Mouse (Mus musculus) adrenal gland (tissue): ENCODE data around the gene Dmgdh.

Experiments
- intact Hi-C: fragments of 180-260 bp; cut with DNase I; formaldehyde crosslinking; loops from one replicate; pipeline ENCODE4 v1.15.1; 2025
- microRNA-seq, 2 experiments: library from miRNA; unstranded; fragments of <30 nt; microRNA quantifications; one replicate each; pipeline ENCODE4; 2019

Gene Dmgdh

DNA sequence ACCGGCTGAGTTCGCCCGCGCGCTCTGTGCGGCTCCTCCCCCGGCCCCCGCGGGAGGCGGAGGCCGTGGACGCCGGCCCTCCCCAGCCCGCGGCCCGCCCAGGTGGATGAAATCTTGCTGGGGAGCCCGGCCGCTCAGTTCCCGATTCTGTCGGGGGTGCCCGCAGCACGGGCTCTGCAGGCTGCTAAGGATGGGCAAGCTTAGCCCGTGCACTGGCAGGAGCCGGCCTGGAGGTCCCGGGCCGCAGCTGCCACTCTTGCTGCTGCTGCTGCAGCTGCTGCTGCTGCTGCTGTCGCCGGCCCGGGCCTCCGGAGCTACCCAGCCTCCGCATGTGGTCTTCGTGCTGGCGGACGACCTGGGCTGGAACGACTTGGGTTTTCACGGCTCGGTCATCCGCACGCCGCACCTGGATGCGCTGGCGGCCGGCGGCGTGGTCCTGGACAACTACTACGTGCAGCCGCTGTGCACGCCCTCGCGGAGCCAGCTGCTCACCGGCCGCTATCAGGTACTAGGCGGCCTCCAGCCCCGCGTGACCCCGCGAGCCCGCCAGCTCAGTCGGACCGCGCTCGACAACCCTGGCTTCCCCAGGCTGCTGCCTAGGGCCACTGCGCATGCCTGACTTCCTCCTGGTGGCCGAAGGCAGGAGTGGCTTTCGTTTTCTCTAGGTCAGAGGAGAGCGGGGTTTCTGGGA, 97.5 kb downstream of the Dmgdh start, which contains the start of gene Arsb:
Gene Arsb, plus strand, starts transcription at position 43 of the 691 bp plus-strand sequence.
- intact Hi-C loops: no loop called here

DNA sequence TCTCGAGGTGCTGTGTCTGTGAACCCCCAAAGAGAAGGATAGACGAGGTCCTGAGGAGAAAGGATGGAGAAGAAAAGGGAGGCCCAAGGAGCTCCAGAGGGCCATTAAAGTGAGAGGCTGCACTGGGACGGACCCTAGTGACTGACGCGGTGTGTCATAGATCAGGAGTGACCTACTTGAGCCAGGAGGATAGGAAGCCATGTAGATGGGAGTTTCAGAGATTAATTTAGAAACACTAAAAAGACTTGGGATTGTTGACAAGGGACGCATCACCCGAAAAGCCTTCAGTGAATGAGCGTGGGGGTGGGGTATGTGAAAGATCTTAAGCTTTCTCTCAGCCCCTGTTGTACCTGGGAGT, 98.0 kb downstream of the Dmgdh start:
- intact Hi-C loops: no loop called here

DNA sequence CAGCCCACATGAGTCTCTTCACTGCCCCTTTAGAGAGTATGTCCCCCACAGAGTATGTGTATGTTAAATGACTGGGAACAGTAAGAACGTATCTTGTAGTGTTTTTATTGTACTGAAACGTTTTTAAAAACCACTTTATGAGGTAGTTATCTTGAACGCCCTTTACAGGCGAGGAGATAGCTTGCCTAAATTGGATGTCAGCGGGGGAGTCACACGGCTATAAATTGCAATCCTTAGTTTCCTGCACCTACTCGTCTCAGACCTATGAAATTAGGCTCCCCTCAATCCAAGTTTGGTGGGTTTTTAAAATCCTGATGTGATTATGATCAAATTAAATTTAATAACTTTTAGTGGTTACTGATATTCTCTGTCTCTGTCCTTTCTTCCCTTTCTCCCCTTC, 98.6 kb downstream of the Dmgdh start:
- intact Hi-C loops: no loop called here

DNA sequence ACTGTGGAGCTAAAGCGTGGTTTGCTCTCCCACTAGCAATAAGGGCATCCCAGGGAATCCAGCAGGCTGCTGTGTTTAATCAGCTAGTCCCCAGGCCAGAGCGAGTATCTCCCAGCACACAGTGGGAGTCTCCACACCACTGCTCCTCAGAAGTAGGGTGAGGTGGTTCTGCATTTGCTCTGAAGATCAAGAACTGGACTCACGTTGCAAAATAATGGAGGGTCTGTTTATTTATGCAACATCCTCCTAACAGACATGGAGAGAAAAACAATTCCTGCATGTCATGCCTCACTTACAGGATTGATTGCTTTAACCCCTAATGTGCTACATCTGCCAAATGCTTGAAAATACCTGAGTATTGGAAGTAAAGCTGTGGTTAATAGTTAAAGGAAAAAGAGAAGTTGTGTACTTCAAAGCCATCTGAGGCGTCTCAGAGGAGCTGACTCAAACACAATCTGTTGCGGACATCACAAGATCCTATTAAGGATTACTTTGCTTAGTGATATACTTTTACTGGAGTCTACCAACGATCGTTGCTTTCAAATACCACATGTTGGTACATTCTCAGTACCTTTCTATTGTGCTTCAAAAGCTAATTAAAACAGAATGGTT, 99.6 kb downstream of the Dmgdh start:
- intact Hi-C loops: no loop called here

DNA sequence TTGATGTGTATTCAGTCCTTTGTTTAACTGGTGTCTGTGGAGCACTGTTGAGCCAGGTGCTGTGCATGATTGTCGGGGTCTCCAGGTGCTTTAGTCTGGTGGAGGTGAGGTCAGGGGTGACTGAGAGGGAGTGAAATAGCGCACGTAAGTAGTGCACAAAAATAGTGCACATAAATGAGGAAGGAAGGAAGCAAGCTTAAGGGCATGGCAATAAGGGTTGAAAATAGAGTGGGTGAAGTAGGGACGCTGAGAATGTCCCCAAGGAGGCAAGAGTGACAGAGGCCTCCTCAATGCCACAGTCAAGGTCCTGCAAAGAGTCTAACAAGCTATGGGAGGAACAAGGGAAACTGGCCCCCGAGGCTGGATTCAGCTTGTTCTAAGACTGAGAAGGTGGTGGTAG, 108.6 kb downstream of the Dmgdh start:
- intact Hi-C loops: no loop called here

DNA sequence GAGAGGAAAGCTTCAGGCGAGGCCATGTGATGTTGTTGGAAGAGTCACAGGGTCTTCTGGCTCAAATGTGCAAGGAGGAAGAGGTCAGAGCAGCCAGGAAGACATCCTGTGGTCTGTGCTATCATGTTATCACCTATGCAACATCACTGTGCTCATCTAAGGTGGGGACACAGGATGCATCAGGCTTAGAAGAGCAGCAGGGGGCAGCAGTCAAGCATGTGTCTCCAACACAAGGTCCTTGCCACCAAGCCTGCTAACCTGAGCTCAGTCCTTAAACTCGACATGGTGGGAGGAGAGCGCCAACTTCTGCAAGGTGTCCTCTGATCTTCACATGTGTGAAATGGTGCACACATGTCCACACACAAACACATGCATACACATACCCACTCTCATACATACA, 111.1 kb downstream of the Dmgdh start:
- intact Hi-C loops: no loop called here

DNA sequence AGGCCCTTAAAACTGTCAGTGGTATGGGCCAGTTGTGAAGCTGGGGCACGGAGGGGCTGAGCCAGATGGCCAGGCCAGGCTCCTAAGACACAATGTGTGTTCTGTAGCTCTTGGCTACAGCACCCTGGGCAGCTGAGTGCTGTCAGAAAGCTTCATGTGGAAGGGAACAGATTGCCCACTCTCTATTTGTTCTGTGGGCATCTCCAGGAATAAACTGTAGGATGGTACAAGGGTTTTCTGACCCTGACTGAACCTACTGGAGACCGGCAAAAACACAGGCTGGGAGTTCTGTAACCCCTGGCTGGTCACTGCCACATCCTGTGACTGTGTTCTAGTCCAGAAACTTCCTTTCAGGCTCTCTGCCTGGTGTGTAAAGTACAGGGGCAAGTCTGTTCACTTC, 111.8 kb downstream of the Dmgdh start:
- intact Hi-C loops: no loop called here

DNA sequence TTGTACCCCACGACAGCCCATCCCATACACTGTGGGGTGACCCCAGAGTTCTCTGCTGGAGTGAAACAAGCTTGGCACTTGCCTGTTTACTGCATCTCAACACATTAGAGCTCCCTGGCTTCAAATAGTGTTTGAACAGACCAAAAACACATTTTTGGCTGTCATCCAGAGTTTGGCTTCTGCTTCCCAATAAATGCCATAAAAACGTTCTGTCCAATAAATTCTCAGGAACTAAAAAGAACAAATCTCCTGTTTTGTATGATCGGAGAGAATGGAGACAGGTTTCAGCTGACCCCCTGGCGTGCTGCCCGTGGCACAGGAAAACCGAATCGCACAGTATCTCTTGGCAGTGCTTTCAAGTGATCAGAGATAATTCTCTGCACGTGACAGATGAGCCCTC, 113.4 kb downstream of the Dmgdh start:
- intact Hi-C loops: no loop called here

DNA sequence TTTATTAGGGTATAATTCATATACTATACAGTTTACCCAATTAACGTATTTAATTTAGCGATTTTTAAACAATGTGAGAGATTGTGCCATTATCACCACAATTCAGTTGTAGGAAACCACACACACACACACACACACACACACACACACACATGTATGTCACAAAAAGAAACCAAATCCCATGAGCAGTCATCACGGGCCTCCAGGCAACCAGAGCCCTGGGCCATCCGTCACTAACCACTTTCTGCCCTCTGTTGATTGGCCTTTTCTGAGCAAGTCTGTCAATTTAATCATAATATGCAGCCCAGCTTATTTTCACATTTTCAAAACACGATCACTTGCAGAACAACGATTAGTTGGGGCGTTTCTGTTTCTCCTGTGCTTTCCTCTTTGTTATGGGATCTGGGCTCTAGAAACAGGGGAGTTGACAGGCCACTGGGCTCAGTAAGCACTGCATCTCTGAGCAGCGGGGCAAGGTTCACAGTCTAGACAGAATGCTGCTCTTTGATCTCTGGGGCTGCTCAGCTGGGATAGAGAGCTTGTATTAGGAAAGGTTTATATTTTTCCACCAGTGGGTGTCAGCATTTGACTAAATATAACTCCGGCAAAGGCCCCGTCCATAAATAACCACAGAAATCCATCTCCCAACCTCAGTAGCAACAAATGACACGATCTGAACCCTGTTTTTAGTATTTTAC, 118.9 kb downstream of the Dmgdh start:
- intact Hi-C loops: loop anchor here (5.0 kb wide), 2 partner anchors 269 to 414 kb away; no protein-coding TSS in a partner anchor

DNA sequence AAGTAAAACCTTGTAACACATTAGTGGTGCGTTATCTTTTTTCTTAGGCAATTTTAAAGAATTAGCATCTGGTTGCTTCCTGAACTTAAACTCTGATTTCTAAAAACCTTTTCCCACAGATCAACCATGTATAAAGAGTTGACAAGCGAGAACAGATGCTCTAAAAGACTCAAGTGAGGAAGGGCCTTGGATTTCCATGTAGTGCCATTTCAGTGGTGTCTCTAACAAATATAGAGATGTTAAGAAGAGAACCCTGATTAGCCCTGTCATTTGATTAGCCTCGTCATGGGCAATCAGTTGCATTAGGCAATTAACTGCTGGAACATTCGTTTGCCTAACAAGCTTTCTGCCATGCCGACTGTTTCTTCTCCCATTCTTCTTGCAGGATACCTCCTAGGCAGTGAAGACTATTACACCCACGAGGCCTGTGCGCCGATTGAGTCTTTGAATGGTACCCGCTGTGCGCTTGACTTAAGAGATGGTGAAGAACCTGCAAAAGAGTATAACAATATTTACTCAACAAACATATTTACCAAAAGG, 119.5 kb downstream of the Dmgdh start:
- intact Hi-C loops: loop anchor here (5.0 kb wide), 2 partner anchors 269 to 414 kb away; no protein-coding TSS in a partner anchor

DNA sequence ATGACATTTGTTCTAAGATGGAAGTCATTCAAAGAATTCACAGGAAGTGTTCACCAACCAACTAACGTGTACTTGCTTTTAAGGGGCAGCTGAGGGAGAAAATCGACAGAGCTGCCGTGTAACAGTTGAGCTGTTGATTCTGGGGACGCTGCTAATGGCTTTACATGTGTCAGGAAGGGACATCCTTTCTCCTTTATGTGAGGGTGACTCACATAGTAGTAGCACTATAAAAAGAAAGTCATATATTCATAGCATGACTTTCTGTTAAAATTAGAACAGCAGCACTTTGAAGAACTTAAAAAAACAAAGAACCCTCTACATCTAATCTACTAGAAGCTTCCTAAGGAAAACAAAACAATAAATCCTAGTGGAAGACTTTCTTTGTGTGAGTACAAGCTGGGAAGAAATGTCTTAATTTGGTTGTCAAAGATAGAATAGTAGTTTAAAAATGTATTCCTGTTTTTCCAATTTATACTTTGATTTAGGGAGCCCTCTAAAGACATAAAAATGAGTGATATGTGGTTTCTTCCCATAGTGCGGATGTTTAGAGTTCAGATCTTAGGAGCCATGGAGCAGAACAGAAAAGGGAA, 122.9 kb downstream of the Dmgdh start:
- intact Hi-C loops: no loop called here

Small RNA genes within 50 kb of the gene (microRNA-seq; reads per million reads assigned to microRNA genes)
- gene Mir5624: 0 reads per million in 2 experiments
